Mouse (Mus musculus) ES-E14 (cell line): ENCODE results near the gene Trak2. TPM values are rescaled to one million over a fixed set of nuclear protein-coding genes. Genes with fewer than 3 reads are reported as not detected.
"Not testable (repeated sequence)": the region's sequence is repeated elsewhere in the genome, so short reads cannot be mapped to it uniquely, and the experiment has no call there.

ENCODE experiments used
- DNase-seq: peaks from one replicate; pipeline ENCODE4 v3.0.0-alpha.2; 2013; ENCODE audit warnings: low read depth, low spot score
- H3K27ac ChIP-seq: 2 replicates; pipeline ENCODE4 v1.5.1; 2012; ENCODE audit warnings: low read depth, mild to moderate bottlenecking, low read length, moderate library complexity, mixed read lengths; ENCODE audit not compliant: poor library complexity, insufficient read depth, severe bottlenecking
- H3K36me3 ChIP-seq: 2 replicates; pipeline ENCODE4 v1.6.1; 2012; ENCODE audit warnings: mild to moderate bottlenecking, low read length, moderate library complexity, mixed read lengths; ENCODE audit not compliant: control insufficient read depth, poor library complexity, insufficient read depth, severe bottlenecking
- H3K4me1 ChIP-seq, 2 experiments: fragments of 150-350 bp in 1 of 2; sonication (generic) in 1 of 2; 2 replicates each; pipeline ENCODE4 v1.6.1; 2012; ENCODE audit warnings: low read length in 2 of 2, mild to moderate bottlenecking in 1 of 2, mixed read lengths in 1 of 2; ENCODE audit not compliant: control insufficient read depth in 2 of 2, insufficient read depth in 2 of 2, poor library complexity in 1 of 2
- H3K4me3 ChIP-seq, 2 experiments: fragments of 150-350 bp in 1 of 2; sonication (generic) in 1 of 2; 2 replicates each; pipeline ENCODE4 v1.5.1; 2012; ENCODE audit warnings: low read length in 2 of 2, low read depth in 1 of 2, mild to moderate bottlenecking in 1 of 2, mixed read lengths in 1 of 2; ENCODE audit not compliant: insufficient read depth in 1 of 2, poor library complexity in 1 of 2, severe bottlenecking in 1 of 2
- H3K9ac ChIP-seq: 2 replicates; pipeline ENCODE4 v1.6.1; 2012; ENCODE audit warnings: low read depth, mild to moderate bottlenecking, low read length, mixed read lengths; ENCODE audit not compliant: poor library complexity, insufficient read depth, severe bottlenecking
- H3K9me3 ChIP-seq: fragments of 150-350 bp; sonication (generic); 2 replicates; pipeline ENCODE4 v1.6.1; 2012; ENCODE audit warnings: low read depth, mild to moderate bottlenecking, low read length; ENCODE audit not compliant: control insufficient read depth, insufficient read depth
- in situ Hi-C, 2 experiments: fragments of 600-800 bp; cut with MboI; formaldehyde crosslinking; loops; one replicate each; pipeline ENCODE4 v1.15.1; 2025; ENCODE audit warnings: low sequenced_read_pairs in 2 of 2, inconsistent platforms in 1 of 2; ENCODE audit not compliant: unreplicated experiment in 2 of 2
- total RNA-seq: library from RNA; depleted of rRNA; stranded (reverse); fragments of 300-350 nt; gene quantifications from 2 replicates; pipeline ENCODE4 v1.2.3, GENCODE M21; 2012; rRNA removed

Trak2 gene
- total RNA-seq, 1 experiment = 19.7 TPM

DNA sequence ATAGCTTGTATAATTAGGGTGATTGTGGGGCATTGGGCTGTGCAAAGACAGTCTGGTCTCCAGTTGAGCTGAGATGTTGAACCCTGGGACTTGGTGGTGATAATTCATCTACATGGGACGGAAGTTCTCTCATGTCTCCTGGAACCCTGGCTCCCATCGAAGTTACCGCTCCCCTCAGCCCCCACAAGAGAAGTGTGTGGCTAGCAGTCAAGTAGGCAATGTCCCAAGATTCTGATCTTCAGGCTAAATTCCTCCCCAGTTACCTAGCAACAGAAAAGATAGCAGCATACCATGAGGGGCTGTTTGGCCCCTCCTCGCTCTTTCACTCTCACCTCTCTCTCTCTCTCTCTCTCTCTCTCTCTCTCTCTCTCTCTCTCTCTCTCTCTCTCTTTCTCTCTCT lies 114.1 kb downstream of the Trak2 start:
- H3K36me3 ChIP-seq, in situ Hi-C loops: not testable (repeated sequence)

GRCm38 (mm10) chr1:58856811-58857210 lies 116.4 kb downstream of the Trak2 start:
- H3K27ac ChIP-seq, H3K9ac ChIP-seq, in situ Hi-C loops, DNase-seq, H3K9me3 ChIP-seq, H3K4me3 ChIP-seq, H3K36me3 ChIP-seq, H3K4me1 ChIP-seq: not testable (repeated sequence)

More for the DNA sequence above, 114.1 kb downstream of the Trak2 start:
- H3K4me3 ChIP-seq, H3K9me3 ChIP-seq, H3K9ac ChIP-seq, H3K4me1 ChIP-seq, H3K27ac ChIP-seq, DNase-seq: not testable (repeated sequence)

Other genes starting within 250 kb of the Trak2 start
- 1.6 and 2.5 TPM in 2 replicates for gene Casp8, start 178.1 kb downstream of the Trak2 start, total RNA-seq
- 2.1 and 2.7 TPM in 2 replicates for gene Stradb, start 92 bp upstream of the Trak2 start, total RNA-seq
- 0.22 TPM in 1 of 2 replicates, not detected in the other for gene C2cd6, start 121.5 kb upstream of the Trak2 start, total RNA-seq
- gene Tmem237, start 147.0 kb upstream of the Trak2 start, total RNA-seq = 23.4 and 36.5 TPM in 2 replicates
- 1.0 and 1.2 TPM in 2 replicates for gene Mpp4, start 190.0 kb upstream of the Trak2 start, total RNA-seq